Mouse (Mus musculus) stomach, embryonic 14.5 days (tissue): Measurements from ENCODE around the gene Taar1. TPM values are rescaled to one million over a fixed set of nuclear protein-coding genes. Genes with fewer than 3 reads are reported as not detected.

Experiments used
- ATAC-seq: fragments of 200-750 bp; cut with Nextera tagmentation; 2 replicates; pipeline ENCODE4 v1.8.0; 2017; ENCODE audit warnings: low read depth, moderate TSS enrichment; ENCODE audit not compliant: insufficient number of reproducible peaks, insufficient read depth, low FRiP score
- H3K27ac ChIP-seq: fragments of 300-500 bp; sonication (generic); 2 replicates; pipeline ENCODE4 v1.5.1; 2014; ENCODE audit warnings: mild to moderate bottlenecking, low read length, moderate library complexity, mixed read lengths
- H3K27me3 ChIP-seq: fragments of 300-500 bp; sonication (generic); 2 replicates; pipeline ENCODE4 v1.6.1; 2014; ENCODE audit warnings: low read length, control low read depth, mixed read lengths; ENCODE audit not compliant: control insufficient read depth, insufficient read depth
- H3K36me3 ChIP-seq: fragments of 300-500 bp; sonication (generic); 2 replicates; pipeline ENCODE4 v1.6.1; 2014; ENCODE audit warnings: mild to moderate bottlenecking, control low read depth, low read length, moderate library complexity, mixed read lengths; ENCODE audit not compliant: control insufficient read depth, insufficient read depth
- H3K4me1 ChIP-seq: fragments of 300-500 bp; sonication (generic); 2 replicates; pipeline ENCODE4 v1.6.1; 2014; ENCODE audit warnings: low read length, control low read depth, mixed read lengths; ENCODE audit not compliant: control insufficient read depth, insufficient read depth
- H3K4me2 ChIP-seq: fragments of 300-500 bp; sonication (generic); replicated peaks from 2 replicates; pipeline ENCODE4 v1.6.1; 2014; ENCODE audit warnings: low read depth, low read length, control low read depth
- H3K4me3 ChIP-seq: fragments of 300-500 bp; sonication (generic); 2 replicates; pipeline ENCODE4 v1.5.1; 2014; ENCODE audit warnings: low read depth, low read length, control low read depth
- H3K9ac ChIP-seq: fragments of 300-500 bp; sonication (generic); replicated peaks from 2 replicates; pipeline ENCODE4 v1.6.1; 2014; ENCODE audit warnings: low read depth, mild to moderate bottlenecking, control low read depth, low read length, moderate library complexity, mixed read lengths
- H3K9me3 ChIP-seq: fragments of 300-500 bp; sonication (generic); 2 replicates; pipeline ENCODE4 v1.6.1; 2016; ENCODE audit warnings: low read depth, low read length, control low read depth; ENCODE audit not compliant: control insufficient read depth
- WGBS: fragments of 180-500 bp; shearing (Covaris S2); extraction: QIAGEN DNeasy Blood & Tissue Kit; methylation state at CpG from one replicate; pipeline ENCODE4 v1.1.7; 2014; 5-methylcytosine and 5-hydroxymethylcytosine counted together
- polyA plus RNA-seq: library from polyadenylated mRNA; unstranded; fragments of >200 nt; fragmentation: Nextera tagmentation; extraction: Ambion mirVana; gene quantifications from 2 replicates; pipeline ENCODE4 v1.2.1, GENCODE M21; 2014

Taar1 gene
- polyA plus RNA-seq, result not detected in 2 replicates

DNA sequence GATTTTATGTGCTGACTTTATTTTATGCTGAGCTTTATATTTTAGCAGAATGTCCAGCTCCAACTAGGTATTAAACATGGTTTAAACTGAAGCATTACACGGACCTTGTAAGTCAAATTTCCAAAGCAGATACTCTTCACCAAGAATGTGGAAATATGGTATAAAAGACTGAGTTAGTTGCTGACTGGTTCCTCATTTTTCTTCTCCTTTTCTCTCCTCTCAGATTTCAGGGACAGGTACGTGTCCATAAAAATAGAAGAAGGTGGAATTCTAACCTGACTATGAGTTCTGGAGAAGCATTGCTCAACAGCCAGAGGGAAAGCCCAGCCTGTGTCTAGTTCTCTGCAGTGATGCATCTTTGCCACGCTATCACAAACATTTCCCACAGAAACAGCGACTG is at the start of gene Taar1:
Gene Taar1, plus strand, starts transcription at position 301 of the 400 bp plus-strand sequence.
- no peaks in the 10 kb centered on the region for H3K9me3 ChIP-seq
- H3K4me1 ChIP-seq, result no peaks in the 10 kb centered on the region
- H3K27me3 ChIP-seq, result no peaks in the 10 kb centered on the region
- no peak within 1 kb of the TSS for H3K4me2 ChIP-seq
- H3K27ac ChIP-seq, result no peak within 1 kb of the TSS
- H3K9ac ChIP-seq, result no peak within 1 kb of the TSS
- H3K4me3 ChIP-seq, result no peak within 1 kb of the TSS
- H3K36me3 ChIP-seq, result no peaks in the 10 kb centered on the region
- whole genome bisulfite sequencing, result 93% methylated on average over 4 of the region's 4 CpGs
- no peak for ATAC-seq

DNA sequence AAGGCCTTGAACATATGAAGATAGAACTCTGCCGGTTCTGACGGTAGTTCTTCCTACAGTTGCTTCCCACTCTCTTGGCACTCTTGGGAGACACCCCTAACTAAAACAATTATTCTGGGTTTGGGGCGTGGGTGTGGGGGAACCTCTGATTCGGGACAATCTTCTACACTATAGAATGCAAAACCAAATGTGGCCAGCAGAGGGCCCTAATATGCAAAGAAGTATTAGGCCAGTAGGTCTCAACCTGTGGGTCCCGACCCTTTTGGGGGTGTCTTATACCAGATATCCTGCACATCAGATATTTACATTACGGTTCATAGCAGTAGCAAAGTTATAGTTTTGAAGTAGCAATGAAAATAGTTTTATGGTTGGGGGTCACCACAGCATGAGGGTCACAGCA is 39.5 kb upstream of the Taar1 start:
- WGBS, result 83% methylated on average over 6 of the region's 6 CpGs
- H3K9me3 ChIP-seq, result no peaks in the 10 kb centered on the region
- H3K27ac ChIP-seq, result no peak overlapping the region
- no peaks in the 10 kb centered on the region for H3K36me3 ChIP-seq
- no peaks in the 10 kb centered on the region for H3K27me3 ChIP-seq
- H3K4me2 ChIP-seq, result no peak overlapping the region
- ATAC-seq, result no peak
- no peaks in the 10 kb centered on the region for H3K4me1 ChIP-seq
- no peak overlapping the region for H3K4me3 ChIP-seq
- no peak overlapping the region for H3K9ac ChIP-seq

DNA sequence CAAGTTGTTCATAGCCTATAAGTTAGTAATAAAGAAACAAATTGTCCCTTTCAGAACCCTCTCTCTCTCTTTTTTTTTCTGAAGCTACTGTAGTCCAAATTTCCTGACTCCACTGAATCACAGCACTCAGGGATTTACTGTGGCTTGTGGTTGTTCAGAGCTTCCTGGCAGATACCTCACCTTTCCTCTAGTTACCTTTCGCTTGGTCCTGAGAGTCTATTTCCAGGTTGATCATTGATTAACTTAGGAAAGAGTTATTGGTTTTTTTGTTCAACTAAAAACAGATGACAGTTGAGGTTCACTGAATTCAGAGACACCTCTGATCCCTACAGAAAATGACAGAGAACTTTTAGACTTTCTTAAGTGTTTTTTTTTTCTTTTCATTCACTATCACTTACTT is 35.2 kb upstream of the Taar1 start:
- no peak for ATAC-seq
- WGBS, result 90% methylated on average over 1 of the region's 1 CpGs

DNA sequence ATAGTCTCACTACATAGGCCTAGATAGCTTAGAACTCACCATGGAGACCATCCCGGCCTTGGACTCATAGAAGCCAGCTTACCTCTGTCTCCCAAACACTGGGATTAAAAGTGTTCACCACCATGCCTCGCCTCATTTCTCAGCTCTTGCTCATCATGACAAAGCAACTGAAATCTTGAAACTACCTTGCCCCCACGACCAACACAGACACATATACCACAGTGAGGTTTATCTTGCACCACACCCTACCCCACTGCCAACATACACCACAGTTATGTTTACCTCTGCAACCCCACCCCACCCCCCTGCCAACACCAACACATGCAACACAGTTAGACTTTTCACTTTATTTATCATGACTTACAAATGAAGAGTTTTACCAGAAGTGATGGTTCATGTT is 34.1 kb upstream of the Taar1 start:
- Histone ChIP-seq H3K27ac (no peak overlapping the region), H3K36me3 (no peaks in the 10 kb centered on the region), H3K9me3 (no peaks in the 10 kb centered on the region), H3K4me2 (no peak overlapping the region), H3K4me1 (no peaks in the 10 kb centered on the region), H3K9ac (no peak overlapping the region), H3K4me3 (no peak overlapping the region), H3K27me3 (no peaks in the 10 kb centered on the region)
- ATAC-seq, result no peak
- WGBS, result 78% methylated on average over 3 of the region's 3 CpGs

More for the DNA sequence above, 35.2 kb upstream of the Taar1 start:
- Histone ChIP-seq H3K9ac (no peak overlapping the region), H3K27ac (no peak overlapping the region), H3K27me3 (no peaks in the 10 kb centered on the region), H3K4me3 (no peak overlapping the region), H3K36me3 (no peaks in the 10 kb centered on the region), H3K9me3 (no peaks in the 10 kb centered on the region), H3K4me2 (no peak overlapping the region), H3K4me1 (no peaks in the 10 kb centered on the region)

DNA sequence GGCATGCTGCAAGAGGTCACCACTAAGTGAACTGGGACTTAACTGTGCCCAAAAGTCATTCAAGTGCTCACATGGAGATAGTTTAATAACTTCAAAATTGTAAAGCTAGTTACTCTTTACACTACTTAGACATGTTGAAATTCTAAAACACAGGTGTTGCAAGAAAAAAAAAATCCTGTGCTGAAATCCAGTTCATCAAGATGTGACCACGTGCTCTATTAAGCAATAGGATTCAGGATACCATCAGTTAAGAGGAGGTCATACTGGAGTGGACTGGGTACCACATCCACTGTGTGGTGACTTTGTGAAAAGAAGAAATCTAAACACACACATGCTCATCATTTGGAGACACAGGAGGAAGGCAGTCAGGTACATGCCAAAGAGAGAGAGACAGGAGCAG is 27.2 kb upstream of the Taar1 start:
- peaks cover 3% of the 10 kb centered on the region; the same call in 1 of the 2 replicates for H3K4me1 ChIP-seq
- ATAC-seq, result no peak
- H3K36me3 ChIP-seq, result no peaks in the 10 kb centered on the region
- no peak overlapping the region for H3K4me3 ChIP-seq
- no peak overlapping the region for H3K9ac ChIP-seq
- no peak overlapping the region for H3K27ac ChIP-seq
- no peaks in the 10 kb centered on the region for H3K27me3 ChIP-seq
- H3K4me2 ChIP-seq, result no peak overlapping the region
- H3K9me3 ChIP-seq, result no peaks in the 10 kb centered on the region
- WGBS, result 86% methylated on average over 1 of the region's 1 CpGs

DNA sequence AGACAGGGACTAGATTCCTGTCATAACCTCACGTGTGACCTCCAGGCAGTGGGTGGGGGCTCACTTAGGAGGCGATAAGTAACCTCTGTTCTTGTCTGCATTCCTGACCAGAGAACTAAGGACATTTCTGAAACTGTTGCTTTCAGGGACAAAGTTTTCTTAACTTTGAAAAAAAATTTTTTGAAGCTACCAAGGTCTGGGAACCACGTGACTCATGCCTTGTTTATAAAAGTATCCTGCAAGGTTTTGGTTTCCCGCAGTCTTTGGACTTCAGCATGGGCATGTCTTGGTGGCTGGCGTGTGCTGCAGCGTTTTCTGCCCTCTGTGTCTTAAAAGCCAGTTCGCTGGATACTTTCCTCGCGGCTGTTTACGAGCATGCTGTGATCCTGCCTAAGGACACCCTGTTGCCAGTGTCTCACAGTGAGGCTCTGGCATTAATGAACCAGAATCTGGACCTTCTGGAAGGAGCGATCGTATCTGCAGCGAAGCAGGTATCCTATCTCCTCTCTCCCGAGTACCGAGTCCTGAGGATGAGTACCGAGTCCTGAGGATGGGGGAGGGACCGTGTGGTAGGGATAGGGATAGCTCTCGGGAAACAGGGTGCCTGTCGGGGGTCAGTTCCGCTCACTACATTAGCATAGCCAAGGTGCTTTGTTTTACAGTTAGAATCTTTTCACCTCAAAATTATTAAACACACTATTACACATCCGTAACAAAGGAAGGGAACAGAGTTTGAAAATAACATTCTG is 25.4 kb upstream of the Taar1 start, which contains the start of gene Vnn1:
Gene Vnn1, plus strand, starts transcription at position 88 of the 749 bp plus-strand sequence.
- Histone ChIP-seq H3K27me3 (no peaks in the 10 kb centered on the region), H3K4me1 (peaks cover 3% of the 10 kb centered on the region; the same call in 1 of the 2 replicates), H3K36me3 (no peaks in the 10 kb centered on the region), H3K9ac (no peak within 1 kb of the TSS), H3K4me3 (peak within 1 kb of the TSS; percentile 19), H3K27ac (no peak within 1 kb of the TSS), H3K9me3 (no peaks in the 10 kb centered on the region), H3K4me2 (peak within 1 kb of the TSS; percentile 44)
- no peak for ATAC-seq
- WGBS, result 14% methylated on average over 21 of the region's 21 CpGs

DNA sequence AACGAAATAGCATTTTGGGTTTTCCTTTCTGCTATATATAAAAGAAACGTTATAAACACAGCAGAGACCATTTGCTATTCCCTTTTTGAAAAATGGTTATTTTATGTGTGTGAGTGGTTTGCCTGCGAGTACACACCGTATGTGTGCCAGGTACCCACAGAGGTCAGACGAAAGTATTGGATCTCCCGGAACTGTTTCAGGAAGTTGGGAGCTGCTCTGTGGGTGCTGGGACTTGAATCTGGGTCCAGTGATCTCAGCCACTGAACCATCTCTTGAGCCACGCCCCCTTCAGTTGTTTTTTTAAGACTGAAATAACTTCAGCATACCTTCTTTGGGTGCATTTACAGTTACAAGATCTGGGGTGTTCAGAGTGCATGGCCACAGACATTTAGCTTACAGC is 24.8 kb upstream of the Taar1 start:
- Histone ChIP-seq H3K9ac (no peak overlapping the region), H3K36me3 (no peaks in the 10 kb centered on the region), H3K27ac (no peak overlapping the region), H3K4me1 (peaks cover 3% of the 10 kb centered on the region; the same call in 1 of the 2 replicates), H3K27me3 (no peaks in the 10 kb centered on the region), H3K4me2 (no peak overlapping the region), H3K9me3 (no peaks in the 10 kb centered on the region), H3K4me3 (peak overlapping the region; percentile 19; the same call in 1 of the 2 replicates)
- no peak for ATAC-seq
- whole genome bisulfite sequencing, result 65% methylated on average over 7 of the region's 7 CpGs

DNA sequence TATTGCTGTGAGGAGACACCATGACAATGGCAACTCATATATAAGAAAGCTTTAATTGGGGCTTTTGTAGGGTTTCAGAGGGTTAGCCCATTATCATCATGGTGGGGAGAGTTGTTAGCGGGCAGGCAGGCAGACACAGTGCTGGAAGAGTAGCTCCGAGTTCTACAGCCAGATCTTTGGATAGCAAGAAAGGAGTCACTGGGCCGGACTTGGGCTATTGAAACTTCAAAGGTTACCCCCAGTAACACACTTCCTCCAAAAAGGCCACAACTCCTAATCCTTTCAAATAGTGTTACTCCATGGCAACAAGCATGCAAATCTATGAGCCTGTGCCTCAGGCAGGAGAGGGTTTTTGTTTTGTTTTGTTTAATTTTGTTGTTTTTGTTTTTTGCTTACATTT is 19.0 kb upstream of the Taar1 start:
- no peaks in the 10 kb centered on the region for H3K27me3 ChIP-seq
- no peak for ATAC-seq
- no peak overlapping the region for H3K27ac ChIP-seq
- no peaks in the 10 kb centered on the region for H3K9me3 ChIP-seq
- no peak overlapping the region for H3K4me2 ChIP-seq
- no peaks in the 10 kb centered on the region for H3K36me3 ChIP-seq
- no peak overlapping the region for H3K9ac ChIP-seq
- H3K4me1 ChIP-seq, result no peaks in the 10 kb centered on the region
- H3K4me3 ChIP-seq, result no peak overlapping the region
- 91% methylated on average over 3 of the region's 3 CpGs for WGBS

DNA sequence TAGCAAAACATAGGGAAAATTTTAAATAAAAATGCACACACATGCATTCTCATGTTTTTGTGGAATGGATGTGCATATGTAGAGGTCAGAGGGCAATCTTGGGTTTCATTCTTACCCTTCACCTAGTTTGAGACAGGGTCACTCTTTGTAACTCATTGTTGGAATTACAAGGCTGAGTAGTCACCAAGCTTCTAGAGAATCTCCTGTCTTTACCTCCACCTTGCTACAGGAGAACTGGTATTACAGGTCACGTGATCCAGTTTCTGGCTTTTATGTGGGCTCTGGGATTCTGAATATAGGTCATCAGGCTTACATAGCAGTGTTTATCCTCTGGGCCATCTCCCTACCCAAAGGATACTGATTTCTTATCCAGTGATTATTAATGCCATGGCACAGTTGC is 14.5 kb upstream of the Taar1 start:
- 83% methylated on average over 1 of the region's 1 CpGs for WGBS

More for the DNA sequence above, 14.5 kb upstream of the Taar1 start:
- Histone ChIP-seq H3K4me2 (no peak overlapping the region), H3K36me3 (no peaks in the 10 kb centered on the region), H3K9ac (no peak overlapping the region), H3K27me3 (no peaks in the 10 kb centered on the region), H3K27ac (no peak overlapping the region), H3K4me1 (no peaks in the 10 kb centered on the region), H3K4me3 (no peak overlapping the region), H3K9me3 (no peaks in the 10 kb centered on the region)
- no peak for ATAC-seq
